Mouse (Mus musculus) neutrophil, adult 65 days (primary cell): ENCODE data around the gene Atg4a-ps. TPM values are rescaled to one million over a fixed set of nuclear protein-coding genes. Genes with fewer than 3 reads are reported as not detected.

Experiments used
- total RNA-seq: library from RNA; stranded (reverse); gene quantifications from 2 replicates; pipeline ENCODE4 v1.2.4, GENCODE M21; 2023

Atg4a-ps gene
- total RNA-seq = not detected in 2 replicates

GRCm38 (mm10) chr3:103645968-103646367 lies at the start of gene Atg4a-ps:
Atg4a-ps (minus strand) TSS chr3:103646068.

Other genes with a start within 250 kb of the Atg4a-ps start
- not detected in 2 replicates for gene Syt6, start 70.8 kb downstream of the Atg4a-ps start, total RNA-seq
- gene Olfml3, start 91.9 kb upstream of the Atg4a-ps start, total RNA-seq = 0.95 and 1.1 TPM in 2 replicates
- not detected in 2 replicates for gene Gm10964, start 93.3 kb upstream of the Atg4a-ps start, total RNA-seq
- 365 and 395 TPM in 2 replicates for gene Hipk1, start 145.5 kb upstream of the Atg4a-ps start, total RNA-seq
- gene Dclre1b, start 163.4 kb upstream of the Atg4a-ps start, total RNA-seq = 37.8 and 46.5 TPM in 2 replicates
- gene Ap4b1, start 163.5 kb upstream of the Atg4a-ps start, total RNA-seq = 15.1 and 27.7 TPM in 2 replicates
- 0.38 TPM in 1 of 2 replicates, not detected in the other for gene Gm43064, start 163.5 kb upstream of the Atg4a-ps start, total RNA-seq
- gene Bcl2l15, start 186.5 kb upstream of the Atg4a-ps start, total RNA-seq = 0.54 and 0.75 TPM in 2 replicates
- 47.2 and 54.4 TPM in 2 replicates for gene Ptpn22, start 213.7 kb upstream of the Atg4a-ps start, total RNA-seq